Mouse (Mus musculus): ENCODE measurements around the gene Eif5b. TPM values are rescaled to one million over a fixed set of nuclear protein-coding genes. Genes with fewer than 3 reads are reported as not detected.

Gene Eif5b
- total RNA-seq, 1 experiment from 2014 or later: 70.5 TPM

Other genes with a start within 250 kb of the Eif5b start
- 10.5 and 11.5 TPM in 2 replicates for gene Tsga10, start 131.6 kb upstream of the Eif5b start, total RNA-seq (2017)
- 4.3 and 6.9 TPM in 2 replicates for gene Lipt1, start 126.3 kb upstream of the Eif5b start, total RNA-seq (2017)
- 22.7 and 36.1 TPM in 2 replicates for gene Mitd1, start 107.6 kb upstream of the Eif5b start, total RNA-seq (2017)
- gene Mrpl30, start 107.5 kb upstream of the Eif5b start, total RNA-seq (2017): 220 and 300 TPM in 2 replicates
- gene Lyg2, start 81.5 kb upstream of the Eif5b start, total RNA-seq (2017): not detected in 2 replicates
- gene Lyg1, start 40.3 kb upstream of the Eif5b start, total RNA-seq (2017): not detected in 2 replicates
- 43.7 and 48.5 TPM in 2 replicates for gene Txndc9, start 117 bp upstream of the Eif5b start, total RNA-seq (2017)
- 41.5 and 47.1 TPM in 2 replicates for gene Rev1, start 131.8 kb downstream of the Eif5b start, total RNA-seq (2017)